Mouse (Mus musculus) cerebellum, adult 2 months (tissue): ENCODE measurements around the gene Col4a2.

Experiments
- CTCF ChIP-seq: fragments of 200-500 bp; IDR thresholded peaks from 2 replicates; pipeline ENCODE4 v1.5.1; 2011; ENCODE audit warnings: low read depth, mild to moderate bottlenecking, control low read depth, low read length, moderate library complexity, borderline replicate concordance; ENCODE audit not compliant: insufficient read depth
- POLR2A ChIP-seq: fragments of 200-500 bp; IDR thresholded peaks from 2 replicates; pipeline ENCODE4 v1.6.1; 2011; ENCODE audit warnings: low read length, control low read depth, borderline replicate concordance; ENCODE audit not compliant: insufficient read depth

- TF ChIP-seq CTCF (no peak), POLR2A (no peak)
Measured at GRCm38 (mm10) chr8:11367670-11368069, 55.1 kb downstream of the Col4a2 start.
